Mouse (Mus musculus) thymus, adult 2 months (tissue): ENCODE measurements around the gene Actn1.

ENCODE experiments used
- CTCF ChIP-seq: fragments of 200-500 bp; IDR thresholded peaks from 2 replicates; pipeline ENCODE4 v1.5.1; 2012; ENCODE audit warnings: mild to moderate bottlenecking, control low read depth, low read length, moderate library complexity, borderline replicate concordance; ENCODE audit not compliant: control insufficient read depth, poor library complexity, insufficient read depth; ENCODE audit errors: extremely low read depth
- POLR2A ChIP-seq: fragments of 200-500 bp; IDR thresholded peaks from 2 replicates; pipeline ENCODE4 v1.6.1; 2012; ENCODE audit warnings: mild to moderate bottlenecking, low read length, control low read depth, moderate library complexity; ENCODE audit not compliant: control insufficient read depth, poor library complexity, insufficient read depth; ENCODE audit errors: extremely low read depth

DNA sequence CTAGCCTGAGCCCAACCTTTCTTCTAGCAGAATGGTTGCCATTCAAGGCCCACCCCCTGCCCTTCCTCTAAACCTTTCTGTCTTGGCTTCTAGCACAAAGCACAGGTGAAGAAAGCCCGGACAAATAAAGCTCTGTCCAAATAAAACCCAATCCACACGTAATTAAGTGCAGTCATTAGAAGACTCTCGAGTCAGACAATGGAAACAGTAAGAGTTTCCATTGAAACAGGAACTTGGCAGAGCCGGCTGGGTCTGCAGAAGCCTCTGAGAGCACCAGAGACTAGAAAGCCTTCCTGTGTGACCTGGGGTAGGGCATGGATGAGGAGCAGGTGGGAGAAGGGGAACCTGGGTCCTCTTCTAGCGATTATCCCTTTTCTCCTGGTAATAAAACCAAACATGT lies 25.7 kb upstream of the Actn1 start:
- TF ChIP-seq POLR2A: no peak
- TF ChIP-seq CTCF: no peak
